Mouse (Mus musculus) layer of hippocampus, postnatal 36 days (tissue): Measurements from ENCODE around the gene Dab1. TPM values are rescaled to one million over a fixed set of nuclear protein-coding genes. Genes with fewer than 3 reads are reported as not detected.
A peak's percentile ranks its signal among the peaks of the same experiment; 100 is the strongest.

Experiments
- DNase-seq, 2 experiments: peaks; one replicate each; pipeline ENCODE4 v3.0.0; 2022
- total RNA-seq, 2 experiments: library from RNA; stranded (reverse); gene quantifications; 2 replicates each; pipeline ENCODE4 v1.2.3; 2021

Gene Dab1
- total RNA-seq, 2 experiments from 2014 or later: 139 to 161 TPM

DNA sequence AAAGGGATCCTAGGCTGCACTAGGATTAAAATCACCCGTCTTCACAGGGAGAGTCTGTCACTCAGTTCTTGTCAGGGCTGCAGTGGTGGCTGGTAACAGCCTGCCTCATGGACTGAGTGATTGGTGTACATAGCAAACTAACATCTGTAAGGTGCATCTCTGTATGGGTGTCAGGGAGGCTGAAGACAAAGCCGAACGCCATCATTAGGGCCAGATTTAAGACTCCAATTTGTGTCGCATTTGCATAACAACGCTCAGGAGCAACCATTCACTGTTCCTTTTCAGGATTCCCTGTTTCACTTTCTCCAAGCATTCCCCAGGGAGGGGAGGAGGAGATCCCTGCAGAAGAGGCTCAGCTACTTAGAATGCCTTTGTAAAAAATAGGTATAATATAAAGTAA, 219.2 kb downstream of the Dab1 start:
- DNase-seq: no peak

DNA sequence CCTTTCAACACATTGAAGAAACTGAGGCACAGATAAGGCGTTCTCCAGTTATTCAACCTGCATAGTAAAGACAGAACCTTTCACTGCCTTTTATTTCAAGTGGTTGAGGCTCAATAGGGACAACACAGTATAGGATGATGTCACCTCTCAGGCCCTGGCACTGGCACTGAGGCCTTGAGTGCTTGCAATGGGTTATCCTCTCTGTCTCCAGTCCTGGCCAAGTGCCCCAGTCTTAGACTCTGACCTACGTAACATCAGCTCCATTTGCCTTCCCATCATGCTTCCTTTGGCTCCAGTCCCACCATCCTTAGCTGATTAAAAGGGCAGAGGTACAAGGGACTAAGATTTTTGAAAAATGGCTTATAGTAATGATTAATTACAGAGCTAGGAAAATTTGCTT, 220.4 kb downstream of the Dab1 start:
- no peak for DNase-seq

DNA sequence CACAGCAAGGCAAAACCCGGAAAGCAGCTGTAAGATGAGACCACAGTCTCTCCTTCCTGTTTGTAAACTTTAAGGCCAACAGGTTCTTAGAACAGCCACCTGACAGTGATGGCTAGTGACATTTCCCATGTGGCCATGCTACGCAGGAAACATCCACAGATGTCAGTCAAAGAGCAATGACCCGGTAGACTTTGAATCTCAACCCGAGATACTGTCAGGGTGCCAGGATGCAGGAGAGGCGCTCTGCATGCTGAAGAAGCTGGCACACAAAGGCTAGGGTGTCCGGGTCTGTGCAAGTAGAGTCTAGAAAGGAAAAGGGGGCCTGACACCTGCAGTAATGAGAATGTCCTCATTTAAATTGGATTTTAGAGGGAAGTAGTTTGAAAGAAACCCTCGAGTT, 222.0 kb downstream of the Dab1 start:
- no peak for DNase-seq

DNA sequence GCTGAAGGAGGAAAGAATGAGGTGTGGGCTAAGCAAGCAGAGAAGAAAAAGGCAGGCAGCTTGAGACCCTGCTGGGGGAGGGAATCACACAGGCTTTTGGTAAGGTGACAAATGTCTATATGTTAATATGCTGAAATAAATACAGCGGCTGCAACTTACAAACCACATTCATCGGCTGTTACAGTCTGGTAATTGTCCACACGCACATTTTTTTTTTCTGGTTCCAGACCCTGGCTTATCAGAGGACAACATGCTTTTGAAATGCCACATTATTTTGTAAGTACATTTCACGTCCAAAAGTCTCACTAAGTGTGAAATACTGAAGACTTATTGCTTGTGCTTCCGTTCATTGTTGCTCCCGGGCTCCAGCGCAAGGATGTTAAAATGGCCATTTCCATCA, 225.5 kb downstream of the Dab1 start:
- no peak for DNase-seq

DNA sequence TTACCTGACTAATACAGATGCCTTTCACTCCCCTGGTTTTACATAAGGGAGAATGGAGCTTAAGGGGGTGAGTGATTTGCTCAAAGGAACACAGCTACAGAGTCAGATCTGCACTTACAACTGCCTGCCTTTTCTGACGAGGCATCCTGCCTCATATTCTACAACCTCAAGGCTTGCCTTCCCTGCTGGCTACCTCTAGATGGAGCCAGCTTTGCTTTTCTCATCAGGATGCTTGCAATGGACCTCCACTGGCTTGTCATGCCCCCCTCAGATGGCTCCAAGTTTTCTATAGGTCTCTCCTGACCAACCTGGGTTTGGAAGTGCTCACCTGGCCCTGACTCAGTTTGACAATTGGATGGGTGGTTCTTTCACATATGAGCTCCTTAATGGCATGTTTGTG, 238.0 kb downstream of the Dab1 start:
- no peak for DNase-seq

DNA sequence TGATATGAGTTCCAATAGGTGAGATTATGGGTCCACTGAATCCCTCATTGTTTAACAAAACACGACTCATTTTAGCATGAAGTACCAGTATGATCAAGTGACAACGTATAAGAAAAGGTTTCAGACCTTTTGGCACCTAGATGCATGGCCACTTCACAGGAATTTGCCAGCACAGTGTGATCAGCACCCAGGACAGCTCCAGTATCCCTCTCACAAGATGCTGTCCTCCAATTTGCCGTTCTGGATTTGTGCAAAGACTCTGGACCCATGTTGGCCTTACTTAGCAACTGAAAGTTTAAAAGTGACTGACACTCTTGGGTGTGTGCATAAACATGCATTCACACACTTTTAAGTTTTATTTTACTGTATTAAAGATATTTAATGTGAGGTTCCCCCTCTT, 256.4 kb downstream of the Dab1 start:
- DNase-seq: no peak

DNA sequence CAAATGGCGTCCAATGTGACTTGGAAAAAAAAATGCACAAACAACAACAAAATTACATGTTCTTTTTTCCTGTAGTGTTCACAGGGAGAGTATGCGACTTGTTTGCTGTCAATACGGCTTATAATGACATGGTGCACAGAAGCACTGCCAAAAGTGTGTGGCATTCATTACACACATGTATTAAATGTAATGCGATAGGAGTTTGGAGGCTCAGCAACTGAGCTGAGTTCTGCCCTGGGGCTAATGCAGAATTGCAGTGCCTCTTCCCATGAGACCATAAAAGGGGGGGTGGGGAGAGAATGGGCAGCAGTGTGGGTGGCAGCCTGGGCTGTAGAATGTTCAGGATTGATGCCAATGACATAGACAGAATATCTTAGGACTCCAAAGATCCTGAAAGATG, 259.7 kb downstream of the Dab1 start:
- DNase-seq: no peak

DNA sequence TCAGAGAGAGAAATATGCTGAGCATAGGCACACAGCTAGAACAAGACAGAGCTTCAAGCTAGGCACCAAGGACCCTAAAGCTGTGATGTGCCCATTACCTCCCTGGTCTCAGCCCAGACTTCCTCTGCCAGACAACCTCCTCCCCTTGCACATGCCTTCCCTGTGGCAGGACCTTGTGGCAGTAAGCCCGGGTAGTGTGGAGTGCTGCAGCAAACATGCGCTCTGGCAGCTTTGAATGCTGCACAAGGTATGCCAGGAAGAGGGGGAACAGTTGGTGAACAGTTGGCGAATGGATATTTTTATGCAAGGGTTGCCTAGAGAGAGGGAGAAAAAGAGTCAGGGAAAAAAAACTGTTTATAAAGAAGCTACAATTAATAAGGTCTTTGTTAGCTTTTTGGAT, 262.5 kb downstream of the Dab1 start:
- peak; percentile 78 to 79 for DNase-seq

DNA sequence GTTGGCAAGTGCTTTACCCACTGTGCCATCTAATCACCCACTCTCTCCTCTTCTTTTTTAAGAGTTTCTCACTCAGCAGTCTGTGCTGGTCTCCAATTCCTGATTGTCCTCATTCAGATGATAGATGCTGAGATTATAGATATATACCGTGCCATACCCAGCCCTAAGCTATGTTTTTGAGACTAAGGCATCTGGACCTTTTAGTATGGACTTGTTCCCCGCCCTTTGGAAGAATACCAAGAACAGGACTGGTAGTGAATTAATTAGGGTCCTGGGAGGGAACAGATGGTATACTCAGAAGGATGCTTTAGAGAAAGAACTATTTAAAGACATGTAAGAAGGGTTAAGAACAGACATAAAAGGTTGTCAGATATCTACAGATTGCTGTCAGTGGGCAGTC, 268.9 kb downstream of the Dab1 start:
- DNase-seq: no peak

DNA sequence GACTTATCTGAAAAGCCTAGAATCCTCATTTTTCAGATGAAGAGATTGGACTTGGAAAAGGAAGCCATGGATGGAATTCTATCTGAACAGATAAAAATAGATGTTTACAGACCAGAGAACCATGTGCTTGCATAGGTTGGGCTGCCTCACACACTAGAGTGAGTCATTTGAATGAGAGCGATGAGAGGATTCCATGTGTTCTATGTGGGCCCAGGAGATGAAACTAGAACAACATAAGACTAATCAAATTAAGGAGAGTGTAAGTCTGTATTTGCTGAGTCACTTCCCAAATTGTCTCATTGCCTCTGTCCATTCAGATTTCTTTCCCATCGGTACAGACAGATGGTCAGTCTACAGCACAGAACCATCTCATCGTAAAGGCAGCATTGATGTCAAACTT, 270.0 kb downstream of the Dab1 start:
- no peak for DNase-seq

DNA sequence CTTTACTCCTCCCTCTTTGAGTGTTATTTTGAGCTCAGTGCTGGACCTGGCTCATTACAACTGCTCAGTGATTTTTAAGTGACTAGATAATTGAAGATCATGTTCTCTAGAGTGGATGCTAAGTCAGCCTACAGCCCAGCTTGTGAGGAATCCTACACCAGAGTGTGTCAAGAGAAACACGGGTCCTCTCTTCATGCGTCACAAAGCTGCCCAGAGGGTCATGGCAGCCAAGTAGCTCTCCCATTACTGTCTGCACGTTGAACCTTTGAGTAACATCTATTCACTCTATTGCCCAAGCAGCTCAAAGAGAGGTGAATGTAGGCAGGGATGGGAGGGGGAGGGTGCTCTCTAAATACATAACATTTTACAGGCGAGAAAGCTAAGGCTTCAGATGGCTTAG, 277.6 kb downstream of the Dab1 start:
- no peak for DNase-seq

DNA sequence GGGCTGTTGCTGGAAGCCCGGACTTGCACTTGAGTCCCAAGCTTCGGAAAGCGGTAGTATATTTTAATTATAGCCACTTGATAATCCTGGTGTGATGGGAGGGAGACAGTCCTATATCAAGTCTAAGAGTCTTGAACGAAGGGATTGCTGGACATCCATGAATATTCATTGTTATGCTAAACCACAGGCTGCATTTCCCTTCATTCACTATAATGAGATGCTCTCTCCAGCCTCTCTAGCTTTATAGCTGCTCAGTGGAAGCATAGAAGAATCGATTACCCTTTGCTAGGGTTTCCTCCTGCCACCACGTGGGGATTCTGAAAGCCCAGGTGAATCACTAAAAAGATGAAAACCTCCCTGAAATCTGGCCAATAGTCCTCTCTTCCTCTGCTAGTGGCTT, 278.5 kb downstream of the Dab1 start:
- no peak for DNase-seq

DNA sequence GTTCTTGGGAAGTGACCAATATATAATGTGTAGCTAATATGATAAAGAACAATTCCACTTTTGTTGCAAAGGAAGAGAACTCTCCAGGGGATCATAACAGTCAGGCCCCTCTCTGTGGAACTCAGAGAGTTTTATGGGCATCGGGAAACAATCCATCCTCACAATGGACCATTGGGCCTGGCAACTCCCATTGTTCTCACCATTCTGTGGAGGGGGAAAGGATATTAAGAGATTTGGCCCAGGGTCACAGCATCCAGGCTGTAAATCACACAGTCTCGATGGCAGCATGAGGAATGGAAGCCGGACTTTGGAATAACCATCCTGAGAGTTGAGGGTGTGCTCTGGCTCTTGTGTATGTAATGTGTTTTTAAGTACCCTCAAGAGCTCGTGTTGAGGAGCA, 292.3 kb downstream of the Dab1 start:
- no peak for DNase-seq

DNA sequence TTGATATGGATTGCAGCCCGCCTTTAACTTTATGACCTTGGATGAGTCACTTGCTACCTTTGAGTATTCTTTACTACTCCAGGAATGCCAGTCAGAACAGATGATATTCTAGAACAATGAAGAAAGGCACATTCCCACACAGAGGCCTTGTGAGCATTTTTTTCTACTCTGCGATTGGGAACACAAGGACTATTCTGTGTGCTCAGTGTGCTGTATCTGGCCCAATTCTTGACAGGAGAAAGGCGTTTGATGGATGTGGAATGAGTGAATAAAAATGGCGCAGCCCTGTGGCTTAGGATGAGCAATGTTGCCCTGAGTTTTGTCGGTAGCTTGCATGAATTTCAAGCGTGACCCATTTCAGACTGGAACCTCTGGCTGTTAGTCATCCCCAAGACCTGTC, 292.9 kb downstream of the Dab1 start:
- no peak for DNase-seq

DNA sequence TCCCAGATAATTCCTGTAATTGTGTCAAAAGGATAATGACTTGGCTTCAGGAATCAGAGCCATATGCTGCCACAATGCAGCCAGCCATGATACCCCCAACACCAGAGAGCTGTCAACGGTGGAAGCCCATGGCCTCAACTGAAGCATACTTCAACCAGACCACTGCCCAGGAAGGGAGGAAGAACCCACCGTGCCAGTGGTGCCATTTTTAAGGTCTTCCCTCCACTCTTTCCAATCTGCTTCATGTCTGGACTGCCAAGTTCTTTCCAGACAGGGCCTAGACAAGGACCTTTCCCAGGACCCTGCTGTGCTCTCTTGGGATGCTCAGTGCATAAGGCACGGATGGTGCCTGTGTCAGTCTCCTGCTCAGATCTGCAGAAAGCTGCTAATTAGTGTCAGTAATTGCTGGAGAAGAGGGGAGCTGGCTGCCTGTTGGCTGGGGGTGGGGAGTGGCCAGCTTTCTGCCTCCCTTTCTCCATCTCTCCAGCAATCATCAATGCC, 303.3 kb downstream of the Dab1 start:
- DNase-seq: peak in 1 of 2 experiments; percentile 29

DNA sequence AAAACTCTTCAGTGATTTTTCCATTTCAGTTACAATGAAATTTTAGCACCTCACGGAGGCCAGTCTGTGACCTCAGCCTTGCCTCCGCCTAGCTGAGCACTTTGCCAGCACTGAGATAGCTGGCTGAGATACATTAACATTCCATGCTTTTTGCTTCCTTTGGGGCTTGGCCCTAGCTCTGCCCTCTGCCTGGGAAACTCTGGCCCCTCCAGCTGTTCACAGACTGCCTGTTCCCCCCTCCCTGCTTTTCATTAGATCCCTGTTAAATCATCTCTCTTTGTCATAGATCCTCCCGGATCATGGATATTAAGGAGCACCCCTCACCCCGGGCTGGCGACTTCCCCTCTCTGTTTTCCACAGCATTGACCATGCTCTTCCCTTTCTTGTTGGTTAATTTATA, 307.5 kb downstream of the Dab1 start:
- no peak for DNase-seq

DNA sequence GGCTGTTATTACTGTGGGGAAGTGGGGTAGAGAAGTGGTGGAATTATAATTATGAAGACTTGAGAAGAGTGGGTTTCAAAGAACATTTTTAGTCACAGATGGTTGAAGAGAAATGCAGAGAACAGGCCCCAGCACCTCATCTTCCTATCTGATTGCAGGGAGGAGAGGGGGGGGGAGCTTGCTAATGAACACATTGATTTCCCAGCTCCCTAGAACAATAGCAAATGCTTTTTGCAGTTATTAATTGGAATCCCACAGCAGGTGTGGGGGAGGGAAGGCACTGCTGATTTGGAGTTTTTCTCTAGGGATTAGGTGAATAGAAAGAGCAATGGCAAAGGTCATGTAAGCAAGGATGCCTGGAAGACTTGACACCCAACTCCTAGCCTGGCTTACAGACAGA, 310.5 kb downstream of the Dab1 start:
- peak; percentile 18 to 41 for DNase-seq

DNA sequence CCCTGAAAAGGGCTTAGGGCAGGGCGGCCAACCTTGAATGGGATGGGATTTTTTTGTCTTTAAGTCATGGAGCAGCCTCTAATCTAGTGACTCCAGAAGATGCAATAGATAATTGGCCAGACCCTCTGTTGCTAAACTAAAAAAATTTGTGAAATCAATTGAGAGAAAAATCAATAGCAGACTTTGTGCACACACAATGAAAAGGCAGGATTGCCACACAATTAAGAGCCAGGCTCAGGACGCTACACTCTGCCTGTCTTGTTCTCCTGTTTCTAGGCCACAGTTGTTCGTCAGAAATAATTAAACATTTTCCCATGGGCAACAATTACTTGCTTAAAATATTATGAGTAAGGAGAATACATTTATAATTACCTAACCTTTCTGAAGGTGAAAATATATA, 315.2 kb downstream of the Dab1 start:
- DNase-seq: no peak

DNA sequence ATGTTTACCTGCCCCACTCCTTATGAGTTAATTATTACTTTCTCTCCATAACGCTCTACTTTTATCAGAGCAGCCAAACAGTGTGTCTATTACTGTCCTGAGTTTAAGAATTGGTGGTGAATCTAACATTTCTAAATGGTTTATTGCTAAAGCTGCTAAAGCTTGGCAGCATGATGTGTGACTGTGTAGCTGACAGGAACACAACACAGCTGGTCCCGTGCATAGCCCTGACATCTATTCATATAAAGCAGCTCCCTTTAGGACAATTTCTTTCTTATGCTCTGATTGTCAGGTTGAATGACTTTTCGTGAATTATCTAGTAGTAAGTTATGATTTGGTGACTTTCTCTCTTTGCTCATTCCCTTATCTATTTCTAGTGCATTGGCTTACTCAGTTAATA, 329.1 kb downstream of the Dab1 start:
- no peak for DNase-seq

DNA sequence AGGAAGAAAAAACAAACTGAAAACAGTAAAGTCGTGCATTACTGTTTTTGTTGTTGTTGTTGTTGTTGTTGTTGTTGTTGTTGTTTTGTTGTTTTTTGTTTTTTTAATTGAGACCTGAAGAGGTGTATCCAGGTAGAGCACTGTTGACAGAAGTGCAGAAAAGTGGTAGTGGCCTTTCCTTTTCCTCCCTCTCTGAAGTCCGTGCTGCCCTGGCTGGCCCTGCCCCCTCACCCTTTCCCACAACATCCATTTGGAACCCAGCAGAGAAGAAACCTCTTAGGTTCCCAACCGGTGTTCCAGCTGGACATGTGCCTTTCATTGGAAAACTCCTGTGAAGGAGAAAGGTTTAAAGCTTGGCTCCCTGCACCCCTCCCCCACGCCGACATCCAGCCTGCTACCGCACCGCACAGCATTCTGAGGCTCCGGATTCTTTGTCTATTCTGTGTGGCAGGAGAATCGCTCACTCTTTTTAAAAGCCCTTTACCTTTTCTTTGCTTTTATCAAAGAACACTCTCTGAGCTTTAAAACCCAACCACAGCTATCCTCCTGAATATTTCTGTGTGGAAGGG, 334.6 kb downstream of the Dab1 start:
- no peak for DNase-seq

DNA sequence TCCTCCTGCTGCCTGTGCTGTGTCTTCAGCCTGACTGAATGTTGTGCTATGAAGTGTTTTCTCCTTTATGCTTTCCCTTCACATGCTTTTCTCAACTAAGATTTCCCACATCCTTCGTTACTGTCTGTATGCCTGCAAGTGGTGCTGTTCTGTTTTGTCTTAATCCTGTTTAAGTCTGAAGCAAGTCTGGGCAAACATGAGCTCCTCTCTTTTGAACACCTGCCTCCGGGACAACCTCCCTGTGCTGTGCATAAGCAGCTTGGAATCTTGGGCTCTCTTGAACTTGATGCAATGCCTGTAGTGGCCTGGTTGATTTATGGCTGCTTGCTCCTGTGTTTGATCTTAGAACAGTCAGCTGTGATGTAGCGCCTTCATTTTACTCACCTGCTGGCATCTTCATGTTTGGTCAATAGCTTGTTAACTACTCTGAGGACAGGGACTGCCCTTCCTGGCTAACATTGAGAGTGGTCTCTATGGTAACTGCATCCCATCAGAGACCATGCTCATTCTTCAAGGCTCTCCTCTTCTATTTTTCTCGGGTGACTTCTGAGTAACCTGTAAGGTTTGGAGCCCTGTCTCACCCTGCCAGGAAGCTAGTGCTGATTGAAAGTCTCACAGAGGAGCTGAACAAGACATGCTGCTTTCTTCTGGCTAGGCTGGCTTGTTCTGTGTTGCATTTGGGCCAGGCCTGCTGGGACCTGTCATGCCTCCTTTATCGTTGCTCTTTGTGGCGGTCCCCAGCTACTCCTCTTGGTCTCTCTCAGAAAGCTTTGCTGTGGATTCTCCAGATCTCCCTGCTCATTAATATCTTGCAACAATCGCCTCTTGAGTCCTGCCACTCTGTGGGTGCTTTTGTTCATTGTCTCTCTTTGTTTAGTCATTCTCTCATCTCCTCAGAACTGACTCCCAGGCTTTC, 342.2 kb downstream of the Dab1 start:
- no peak for DNase-seq

DNA sequence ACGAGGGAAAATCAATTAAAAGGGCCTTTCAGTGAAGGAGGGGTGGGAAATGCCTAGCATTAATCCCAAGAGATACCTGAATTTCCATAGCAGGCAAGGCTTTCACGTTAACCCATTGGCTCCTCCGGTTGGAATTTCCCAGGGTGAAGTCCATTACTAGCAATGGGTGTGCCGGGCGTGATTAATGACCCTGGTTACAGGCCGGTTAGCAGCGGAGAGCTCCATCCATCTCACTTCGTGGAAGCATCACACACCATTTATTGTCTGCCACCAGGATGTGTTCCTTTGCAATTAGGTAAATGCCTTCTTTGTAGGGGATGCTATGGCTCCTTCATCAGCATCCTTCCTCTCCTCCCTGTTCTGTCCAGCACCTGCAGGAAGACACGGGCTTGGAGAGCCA, 350.7 kb downstream of the Dab1 start:
- no peak for DNase-seq

DNA sequence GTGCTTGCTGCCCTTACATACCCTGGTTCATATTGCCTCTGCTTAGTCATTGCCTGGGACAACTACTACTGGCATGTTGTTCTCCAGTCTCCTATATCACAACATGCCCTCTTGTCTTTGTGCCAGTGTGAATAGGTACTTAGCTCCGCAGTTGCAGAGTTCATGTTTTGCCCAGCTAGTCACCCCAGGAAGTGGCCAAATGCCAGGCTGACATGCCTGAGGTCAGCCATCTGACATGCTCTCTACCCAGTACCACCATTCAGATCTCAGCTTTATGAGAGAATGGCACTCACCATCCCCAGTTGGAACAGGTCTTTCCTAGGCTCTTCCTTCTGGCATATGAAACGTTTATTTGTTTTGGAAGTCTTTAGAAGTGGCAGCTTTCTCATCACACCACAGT, 355.4 kb downstream of the Dab1 start:
- no peak for DNase-seq

DNA sequence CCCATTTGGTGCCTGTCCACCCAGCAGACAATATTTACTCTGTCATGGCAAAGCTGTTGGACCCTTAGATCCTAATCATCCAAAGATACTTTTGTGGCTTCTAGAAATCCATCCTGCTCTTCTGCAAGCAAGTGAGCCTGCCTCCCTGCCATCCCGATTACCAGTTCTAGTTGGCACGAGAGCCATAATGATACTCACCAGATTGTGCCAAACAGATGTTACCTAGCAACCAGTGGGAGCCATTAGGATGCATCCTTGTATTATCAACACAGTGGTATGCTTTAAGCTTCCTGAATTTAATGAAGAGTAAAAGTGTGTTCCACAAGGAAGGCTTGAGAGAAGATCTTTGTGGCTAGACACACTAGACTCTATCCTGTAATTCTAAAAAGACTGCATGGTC, 355.8 kb downstream of the Dab1 start:
- DNase-seq: no peak
